Mouse (Mus musculus) layer of hippocampus, postnatal 10 days (tissue): Measurements from ENCODE around the gene Dock4. TPM values are rescaled to one million over a fixed set of nuclear protein-coding genes. Genes with fewer than 3 reads are reported as not detected.

ENCODE experiments used
- DNase-seq, 2 experiments: peaks; one replicate each; pipeline ENCODE4 v3.0.0; 2021; ENCODE audit warnings: low spot score in 2 of 2
- total RNA-seq, 2 experiments: library from RNA; stranded (reverse); gene quantifications; 2 replicates each; pipeline ENCODE4 v1.2.3; 2021

Gene Dock4
- total RNA-seq, 2 experiments from 2014 or later = 142 to 146 TPM

- DNase-seq = no peak
These were observed 58.9 kb downstream of the Dock4 start for GRCm38 (mm10) chr12:40504687-40505086.

- no peak for DNase-seq
These were observed 62.2 kb downstream of the Dock4 start for GRCm38 (mm10) chr12:40507823-40508390.

- no peak for DNase-seq
These were observed 62.7 kb downstream of the Dock4 start for GRCm38 (mm10) chr12:40508416-40508815.

- no peak for DNase-seq
These were observed 66.1 kb downstream of the Dock4 start for GRCm38 (mm10) chr12:40511643-40512369.

GRCm38 (mm10) chr12:40512370-40512693 is 66.6 kb downstream of the Dock4 start:
- no peak for DNase-seq

DNA sequence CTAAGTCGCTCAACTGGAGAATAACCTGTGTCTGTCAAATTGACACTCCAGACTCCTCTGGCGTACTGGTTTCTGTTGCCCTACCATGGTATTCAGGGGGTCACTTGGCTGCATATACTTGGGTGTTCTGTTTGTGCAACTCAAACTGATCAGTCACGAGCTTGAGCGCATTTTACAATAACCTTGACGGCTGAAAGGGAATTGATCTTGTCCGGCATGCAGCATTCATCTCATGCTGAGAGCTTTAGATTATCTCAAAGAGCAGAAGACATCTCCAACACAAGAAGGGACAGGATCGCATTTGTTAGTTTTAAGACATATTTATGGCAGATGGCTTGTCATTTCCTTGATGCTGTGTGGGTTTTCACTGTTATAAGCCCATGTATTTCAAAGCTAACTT is 67.2 kb downstream of the Dock4 start:
- no peak for DNase-seq

DNA sequence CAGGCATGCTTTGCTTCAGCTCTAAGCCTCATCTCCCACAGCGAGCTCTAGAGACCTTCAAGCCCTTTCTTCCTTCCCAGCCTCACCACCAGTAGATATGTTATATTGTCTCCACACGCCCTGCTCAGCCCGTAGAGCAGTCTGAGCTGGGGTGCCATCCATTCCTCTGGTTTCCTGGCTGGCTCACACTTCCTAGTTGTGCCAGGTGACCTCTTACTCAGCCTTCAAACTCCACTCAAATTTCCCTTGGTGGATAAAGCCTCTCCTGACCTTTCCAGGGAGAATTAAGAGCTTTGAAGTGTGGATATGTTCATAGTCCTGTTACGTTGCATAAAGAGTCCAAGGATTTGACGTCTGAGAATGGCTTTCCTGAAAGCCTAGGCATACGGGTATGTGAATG is 68.3 kb downstream of the Dock4 start:
- DNase-seq = no peak

GRCm38 (mm10) chr12:40522468-40522867 is 76.7 kb downstream of the Dock4 start:
- no peak for DNase-seq

GRCm38 (mm10) chr12:40523020-40523419 is 77.3 kb downstream of the Dock4 start:
- DNase-seq = no peak

- DNase-seq = no peak
These were observed 79.3 kb downstream of the Dock4 start for GRCm38 (mm10) chr12:40525045-40525444.

DNA sequence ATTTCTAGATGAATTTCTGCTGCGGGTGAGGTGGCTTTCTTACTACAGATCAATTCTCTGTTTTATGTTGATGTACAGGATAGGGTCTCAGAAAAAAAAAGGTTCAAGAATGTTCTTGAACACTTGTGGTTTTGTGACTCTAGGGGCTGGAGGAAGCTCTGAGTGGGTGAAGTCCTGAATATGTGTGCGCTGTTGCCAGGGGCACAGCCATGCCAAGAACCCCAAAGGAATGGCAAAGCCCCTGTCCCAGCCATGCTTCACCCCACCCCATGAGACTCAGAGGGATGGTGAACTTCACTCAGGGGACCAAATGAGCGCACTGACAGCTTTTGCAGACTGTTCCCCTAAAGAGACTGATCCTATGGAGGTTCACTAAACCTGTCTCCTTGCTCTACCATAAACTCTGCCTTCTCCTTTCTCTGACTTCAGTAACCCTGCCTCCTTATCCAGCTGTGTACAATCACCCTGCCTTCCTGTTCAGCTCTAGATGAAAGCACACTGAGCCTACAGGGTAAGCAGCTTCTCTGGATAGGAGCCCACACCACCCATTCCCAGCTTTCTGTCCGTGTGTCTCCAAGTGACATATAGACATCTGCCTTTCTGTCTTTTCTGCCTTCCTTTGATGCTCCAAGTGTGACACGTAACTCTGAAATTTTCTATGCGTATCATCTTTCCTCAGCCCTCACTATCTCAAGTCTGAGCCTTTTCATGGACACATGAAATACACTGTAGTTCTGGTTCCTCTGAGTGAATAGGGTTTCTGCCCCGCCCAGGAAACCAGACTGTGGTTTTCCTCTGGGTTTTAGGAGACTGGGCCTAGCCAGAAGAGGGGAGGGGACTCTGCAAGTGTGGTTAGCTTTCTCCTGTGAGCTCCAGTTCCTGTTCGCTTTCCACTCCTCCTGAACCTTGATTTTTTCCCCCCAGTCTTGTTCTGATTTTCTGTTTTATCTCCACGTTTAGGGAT is 90.2 kb downstream of the Dock4 start:
- no peak for DNase-seq

DNA sequence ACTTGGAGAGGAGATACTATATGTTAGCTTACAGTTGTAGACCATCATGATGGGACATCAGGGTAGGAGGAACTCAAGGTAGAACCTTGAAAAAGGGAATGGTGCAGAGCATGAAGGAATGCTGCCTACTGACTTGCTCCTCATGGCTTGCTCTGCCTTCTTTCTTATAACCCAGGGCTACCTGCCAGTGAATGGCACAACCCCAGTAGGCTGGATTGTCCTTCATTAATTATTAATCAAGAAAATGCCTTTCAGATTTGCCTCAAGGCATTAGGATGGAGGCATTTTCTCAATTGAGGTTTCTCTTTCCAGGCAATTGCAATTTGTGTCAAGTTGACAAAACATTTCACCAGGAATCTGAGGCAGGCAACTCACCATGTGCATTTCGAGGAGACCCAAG is 92.1 kb downstream of the Dock4 start:
- DNase-seq = no peak

- no peak for DNase-seq
These were observed 92.6 kb downstream of the Dock4 start for GRCm38 (mm10) chr12:40538318-40538717.

GRCm38 (mm10) chr12:40538780-40539179 is 93.0 kb downstream of the Dock4 start:
- no peak for DNase-seq

DNA sequence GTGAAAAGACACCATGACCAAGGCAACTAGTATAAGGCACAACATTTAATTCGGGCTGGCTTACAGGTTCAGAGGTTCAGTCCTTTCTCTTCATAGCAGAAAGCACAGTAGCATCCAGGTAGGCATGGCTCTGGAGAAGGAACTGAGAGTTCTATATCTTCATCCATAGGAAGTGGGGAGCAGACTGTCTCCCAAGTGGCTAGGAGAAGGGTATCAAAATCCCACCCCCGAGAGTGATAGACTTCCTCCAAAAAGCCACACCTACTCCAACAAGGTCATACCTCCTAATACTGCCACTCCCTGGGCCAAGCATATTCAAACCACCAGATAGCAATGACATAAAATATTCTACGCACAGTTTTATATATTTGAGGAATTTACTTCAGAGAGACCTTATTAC is 98.5 kb downstream of the Dock4 start:
- DNase-seq = no peak

DNA sequence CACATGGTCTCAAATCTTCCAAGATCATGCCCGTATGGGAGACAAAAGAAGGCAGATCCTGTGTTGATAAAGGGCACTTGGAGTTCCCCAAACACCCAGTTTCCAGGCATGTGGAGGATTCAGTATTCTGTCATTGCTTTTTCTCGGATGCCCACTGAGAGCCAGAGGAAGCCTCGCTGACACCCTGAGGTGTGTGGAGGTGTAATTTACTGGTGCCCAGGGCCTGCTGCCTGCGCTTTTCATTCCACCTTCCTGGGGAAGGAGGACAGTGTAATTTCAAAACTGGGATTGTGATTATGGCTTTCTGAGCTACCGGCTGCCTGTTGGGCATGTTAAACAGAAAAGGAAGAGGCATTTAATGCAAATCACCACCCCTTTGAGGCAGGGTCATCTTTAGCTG is 101.1 kb downstream of the Dock4 start:
- DNase-seq = no peak

DNA sequence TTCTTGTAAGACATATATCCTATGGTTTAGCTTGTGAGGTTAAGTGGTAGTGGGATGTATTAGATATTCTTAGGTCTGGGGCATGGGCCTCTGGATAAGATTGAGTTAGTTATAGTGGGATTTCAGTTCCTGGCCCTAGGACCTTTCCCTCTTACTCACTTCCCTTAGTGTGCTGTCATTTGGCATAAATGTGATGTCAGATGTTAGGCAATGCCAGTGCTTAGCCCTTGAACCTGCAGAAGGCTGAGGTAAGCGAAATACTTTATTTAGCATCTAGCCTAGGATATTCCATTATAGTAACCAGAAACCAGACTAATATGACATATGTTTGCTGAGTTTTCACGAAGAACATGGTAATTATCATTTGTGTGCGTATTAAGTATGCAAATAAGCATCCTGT is 105.6 kb downstream of the Dock4 start:
- no peak for DNase-seq

DNA sequence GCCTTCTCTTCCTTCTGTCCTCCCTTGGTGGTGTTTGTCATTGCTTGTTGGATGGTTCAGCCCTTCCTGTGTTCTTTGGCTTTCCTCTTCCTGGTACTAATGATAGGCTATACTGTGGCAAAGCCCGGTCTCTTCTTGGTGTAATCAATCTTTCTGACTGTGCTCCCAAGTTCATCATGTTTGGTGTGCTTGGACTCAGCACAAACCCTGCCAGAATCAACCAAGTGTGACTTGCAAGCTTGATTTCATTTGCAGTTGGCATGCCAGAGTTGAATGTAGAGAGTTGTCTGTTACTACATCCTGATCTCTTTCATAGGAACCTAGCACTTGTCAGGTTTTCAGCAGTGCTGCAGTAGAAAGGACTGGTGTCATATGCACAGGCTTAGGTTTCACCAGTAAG is 106.4 kb downstream of the Dock4 start:
- DNase-seq = no peak

- DNase-seq = no peak
These were observed 108.2 kb downstream of the Dock4 start for GRCm38 (mm10) chr12:40553929-40554328.

- no peak for DNase-seq
These were observed 109.3 kb downstream of the Dock4 start for GRCm38 (mm10) chr12:40554941-40555511.

- DNase-seq = no peak
These were observed 112.8 kb downstream of the Dock4 start for GRCm38 (mm10) chr12:40558600-40558999.

DNA sequence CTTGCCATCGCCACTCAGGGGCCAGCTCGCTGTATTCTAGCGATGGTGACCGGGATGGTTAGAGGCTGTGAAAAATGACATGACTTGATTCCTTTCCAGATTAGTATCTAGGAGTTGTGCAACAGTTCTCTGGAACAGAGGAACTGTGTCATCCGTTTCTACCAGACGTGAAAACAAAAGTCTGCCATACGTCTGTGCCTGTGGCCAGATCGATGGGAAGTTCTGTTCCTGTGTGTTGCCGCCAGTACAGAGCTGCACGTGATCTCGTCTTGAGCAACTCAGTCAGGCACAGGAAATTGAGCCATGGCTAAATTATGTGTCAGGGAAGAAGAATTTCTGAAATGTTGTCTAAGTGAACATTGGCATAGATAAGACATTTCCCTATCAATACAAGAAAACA is 113.4 kb downstream of the Dock4 start:
- DNase-seq = no peak
